Mouse (Mus musculus) kidney, embryonic 16.5 days (tissue): ENCODE measurements around the gene Gtf2h2. TPM values are rescaled to one million over a fixed set of nuclear protein-coding genes. Genes with fewer than 3 reads are reported as not detected.
"Not testable (repeated sequence)": the region's sequence is repeated elsewhere in the genome, so short reads cannot be mapped to it uniquely, and the experiment has no call there.

ENCODE experiments used
- ATAC-seq: fragments of 200-750 bp; cut with Nextera tagmentation; 2 replicates; pipeline ENCODE4 v1.8.0; 2017; ENCODE audit warnings: moderate TSS enrichment; ENCODE audit not compliant: low FRiP score, low TSS enrichment
- H3K27ac ChIP-seq: fragments of 300-500 bp; sonication (generic); 2 replicates; pipeline ENCODE4 v1.5.1; 2014; ENCODE audit warnings: low read length
- H3K27me3 ChIP-seq: fragments of 300-500 bp; sonication (generic); 2 replicates; pipeline ENCODE4 v1.6.1; 2014; ENCODE audit warnings: low read length, control low read depth, mixed read lengths; ENCODE audit not compliant: insufficient read depth
- H3K36me3 ChIP-seq: fragments of 300-500 bp; sonication (generic); 2 replicates; pipeline ENCODE4 v1.6.1; 2014; ENCODE audit warnings: low read length, control low read depth, mixed read lengths; ENCODE audit not compliant: insufficient read depth
- H3K4me1 ChIP-seq: fragments of 300-500 bp; sonication (generic); 2 replicates; pipeline ENCODE4 v1.6.1; 2014; ENCODE audit warnings: low read length, control low read depth, mixed read lengths; ENCODE audit not compliant: insufficient read depth
- H3K4me2 ChIP-seq: fragments of 300-500 bp; sonication (generic); replicated peaks from 2 replicates; pipeline ENCODE4 v1.6.1; 2014; ENCODE audit warnings: low read depth, low read length
- H3K4me3 ChIP-seq: fragments of 300-500 bp; sonication (generic); 2 replicates; pipeline ENCODE4 v1.5.1; 2014; ENCODE audit warnings: mild to moderate bottlenecking, low read length
- H3K9ac ChIP-seq: fragments of 300-500 bp; sonication (generic); replicated peaks from 2 replicates; pipeline ENCODE4 v1.6.1; 2014; ENCODE audit warnings: low read length
- H3K9me3 ChIP-seq: fragments of 300-500 bp; sonication (generic); 2 replicates; pipeline ENCODE4 v1.6.1; 2016; ENCODE audit warnings: low read length, control low read depth
- WGBS: fragments of 180-500 bp; shearing (Covaris S2); extraction: QIAGEN DNeasy Blood & Tissue Kit; methylation state at CpG from one replicate; pipeline ENCODE4 v1.1.7; 2014; 5-methylcytosine and 5-hydroxymethylcytosine counted together
- polyA plus RNA-seq: library from polyadenylated mRNA; unstranded; fragments of >200 nt; fragmentation: Nextera tagmentation; extraction: Ambion mirVana; gene quantifications from 2 replicates; pipeline ENCODE4 v1.2.1, GENCODE M21; 2015

Gtf2h2 gene
- polyA plus RNA-seq, 1 experiment from 2014 or later: 76.1 TPM

DNA sequence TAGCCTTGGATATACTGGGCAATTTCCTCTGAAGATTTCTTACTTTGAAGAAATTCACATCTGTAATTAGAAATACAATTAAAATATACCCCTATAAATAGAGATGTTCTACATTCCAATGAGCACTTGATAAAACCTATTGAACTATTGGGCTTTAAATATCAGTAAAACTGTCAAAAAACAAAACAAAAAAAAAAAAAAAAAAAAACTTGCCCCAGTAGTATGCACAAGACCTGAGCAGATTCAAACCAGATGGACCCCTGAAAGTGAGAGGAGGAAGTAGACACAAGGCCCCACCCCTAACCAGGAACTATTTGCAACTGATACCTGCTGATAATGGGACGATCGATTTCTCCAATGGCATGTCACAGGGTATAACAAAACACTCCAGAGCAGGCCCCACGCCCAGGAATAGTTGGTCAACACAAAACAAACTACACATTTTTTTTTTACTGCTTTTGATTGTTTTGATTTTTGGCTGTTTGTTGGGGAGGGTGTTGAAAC, 55.0 kb downstream of the Gtf2h2 start:
- Histone ChIP-seq H3K36me3 (no peaks in the 10 kb centered on the region), H3K9ac (no peak overlapping the region), H3K9me3 (no peaks in the 10 kb centered on the region), H3K27me3 (no peaks in the 10 kb centered on the region), H3K4me2 (no peak overlapping the region), H3K27ac (no peak overlapping the region), H3K4me3 (no peak overlapping the region), H3K4me1 (no peaks in the 10 kb centered on the region)
- ATAC-seq: no peak
- 71% methylated on average over 3 of the region's 3 CpGs for WGBS

DNA sequence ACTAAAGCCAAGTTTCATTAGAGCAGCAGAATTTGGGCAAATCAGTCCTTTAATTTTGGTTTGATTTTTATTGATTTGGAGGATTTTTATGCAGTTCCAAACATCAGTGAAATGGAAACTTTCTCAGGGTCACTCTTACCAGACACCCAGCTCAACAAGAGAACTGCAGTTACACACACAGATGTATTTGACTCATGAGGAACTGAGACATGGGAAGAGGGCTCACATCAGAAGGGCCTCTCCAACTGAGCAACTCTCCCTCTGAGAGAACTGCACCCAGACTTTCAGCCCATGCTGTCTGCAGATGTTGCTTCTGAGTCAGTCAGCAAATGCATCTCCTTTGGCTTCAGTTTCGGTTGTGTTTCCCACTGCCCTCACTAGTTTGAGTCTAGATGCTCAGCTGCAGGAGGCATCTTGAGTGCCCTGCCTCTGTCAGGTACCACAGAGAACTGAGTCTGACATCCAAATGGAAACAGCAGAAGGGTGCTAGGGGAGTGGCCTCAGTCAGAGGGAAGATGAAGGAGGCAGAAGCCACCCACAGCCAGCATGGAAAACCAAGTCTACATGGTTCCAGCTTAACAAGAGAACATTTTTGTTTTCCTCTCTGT, 55.7 kb downstream of the Gtf2h2 start:
- not testable (repeated sequence) for H3K4me3 ChIP-seq, H3K4me2 ChIP-seq, H3K9ac ChIP-seq, ATAC-seq, H3K27me3 ChIP-seq, H3K4me1 ChIP-seq, H3K36me3 ChIP-seq, H3K9me3 ChIP-seq, H3K27ac ChIP-seq
- WGBS: 70% methylated on average over 1 of the region's 1 CpGs

DNA sequence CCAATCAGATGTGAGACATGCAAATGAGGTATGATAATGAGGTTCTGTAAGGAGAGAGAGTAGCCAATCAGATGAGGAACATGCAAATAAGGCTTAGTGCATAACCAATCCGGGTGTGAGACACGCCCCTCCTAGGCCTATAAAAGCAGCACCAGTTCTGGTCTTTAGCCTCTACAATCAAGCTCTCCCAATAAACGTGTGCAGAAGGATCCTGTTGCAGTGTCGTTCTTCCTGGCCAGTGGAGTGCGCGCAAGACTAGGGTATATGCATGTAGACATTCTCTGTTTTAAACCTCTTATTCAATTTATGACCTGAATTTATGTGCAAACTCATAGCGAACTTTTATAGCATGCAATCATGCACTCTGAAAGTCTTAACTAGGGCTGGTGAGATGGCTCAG, 72.4 kb downstream of the Gtf2h2 start:
- ATAC-seq, H3K27ac ChIP-seq, H3K4me2 ChIP-seq, H3K4me3 ChIP-seq, H3K36me3 ChIP-seq, H3K9me3 ChIP-seq, H3K4me1 ChIP-seq, H3K27me3 ChIP-seq, H3K9ac ChIP-seq: not testable (repeated sequence)
- WGBS: 85% methylated on average over 7 of the region's 7 CpGs

DNA sequence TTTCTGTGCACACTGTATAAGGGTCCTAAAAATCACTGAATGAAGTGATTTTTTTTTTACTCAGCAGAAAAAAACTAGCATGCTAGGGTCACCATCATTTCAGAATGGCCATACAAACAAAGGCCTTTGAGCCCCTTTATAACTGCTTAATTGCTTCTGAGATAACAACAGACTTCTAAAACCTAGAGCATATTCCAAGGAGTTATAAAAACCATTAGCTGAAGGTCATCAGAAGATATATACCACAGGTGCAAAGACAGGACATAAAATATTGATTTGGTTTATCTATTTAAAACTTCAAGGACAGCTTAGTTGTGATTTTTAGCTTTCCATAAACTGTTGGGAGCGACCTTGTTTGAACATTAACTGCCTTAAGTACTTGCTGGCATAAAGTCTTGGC, 78.0 kb downstream of the Gtf2h2 start:
- Histone ChIP-seq H3K4me1 (no peaks in the 10 kb centered on the region), H3K4me3 (no peak overlapping the region), H3K27ac (no peak overlapping the region), H3K4me2 (no peak overlapping the region), H3K9me3 (peaks cover 6% of the 10 kb centered on the region; the same call in 1 of the 2 replicates), H3K27me3 (no peaks in the 10 kb centered on the region), H3K36me3 (no peaks in the 10 kb centered on the region), H3K9ac (no peak overlapping the region)
- no peak for ATAC-seq
- 61% methylated on average over 1 of the region's 1 CpGs for WGBS

Other genes starting within 250 kb of the Gtf2h2 start
- gene Naip5, start 246.3 kb downstream of the Gtf2h2 start, polyA plus RNA-seq: 0.68 and 0.70 TPM in 2 replicates
- 0.19 and 0.26 TPM in 2 replicates for gene Naip6, start 174.9 kb downstream of the Gtf2h2 start, polyA plus RNA-seq
- gene Naip1, start 39.7 kb downstream of the Gtf2h2 start, polyA plus RNA-seq: not detected in 2 replicates
- 34.3 and 34.4 TPM in 2 replicates for gene Ocln, start 60.1 kb upstream of the Gtf2h2 start, polyA plus RNA-seq
- 18.8 and 20.5 TPM in 2 replicates for gene Marveld2, start 124.4 kb upstream of the Gtf2h2 start, polyA plus RNA-seq
- gene Ak6, start 158.4 kb upstream of the Gtf2h2 start, polyA plus RNA-seq: 258 and 281 TPM in 2 replicates
- 21.0 and 21.2 TPM in 2 replicates for gene Rad17, start 158.5 kb upstream of the Gtf2h2 start, polyA plus RNA-seq
- gene Taf9, start 159.0 kb upstream of the Gtf2h2 start, polyA plus RNA-seq: 8.9 and 12.8 TPM in 2 replicates
- 7.2 and 7.7 TPM in 2 replicates for gene Ccdc125, start 177.1 kb upstream of the Gtf2h2 start, polyA plus RNA-seq
- gene Cdk7, start 238.4 kb upstream of the Gtf2h2 start, polyA plus RNA-seq: 102 and 103 TPM in 2 replicates